Mouse (Mus musculus): ENCODE measurements at regions not wholly inside any gene's neighbourhood (a gene's known extent, or its start where the extent isn't known, plus 50 kb on each side); places are given as distances from the start of the nearest gene placed in this dataset.
"Not testable (repeated sequence)": the region's sequence is repeated elsewhere in the genome, so short reads cannot be mapped to it uniquely, and the experiment has no call there.

DNA sequence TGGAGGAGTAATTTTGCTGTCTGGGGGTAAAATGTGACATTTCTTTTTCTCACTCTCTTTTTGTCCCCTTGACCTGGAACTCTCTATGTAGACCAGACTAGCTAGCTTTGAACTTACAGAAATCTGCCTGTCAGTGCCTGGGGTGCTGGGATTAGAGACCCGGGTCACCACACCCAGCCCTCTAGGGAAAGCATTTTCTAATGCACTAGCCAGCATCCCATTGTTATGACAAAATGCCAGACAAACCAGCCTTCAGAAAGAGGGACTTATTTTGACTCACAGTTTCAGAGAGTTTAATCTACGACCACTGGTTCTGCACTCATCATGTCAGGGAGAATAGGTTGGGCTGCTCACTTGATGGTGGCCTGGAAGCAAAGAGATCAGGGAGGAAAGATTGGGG, 240.4 kb downstream of the Enc1 start:
- DNase-seq (ENCODE audit: low read depth): no peak
- TF ChIP-seq CTCF (IDR thresholded peaks at IDR 0.05; ENCODE audit: borderline replicate concordance, extremely low read depth, insufficient read depth, insufficient read length) (no peak), POLR2A (IDR thresholded peaks at IDR 0.05; ENCODE audit: borderline replicate concordance, extremely low read depth, insufficient read depth, insufficient read length, poor library complexity, severe bottlenecking) (no peak)

DNA sequence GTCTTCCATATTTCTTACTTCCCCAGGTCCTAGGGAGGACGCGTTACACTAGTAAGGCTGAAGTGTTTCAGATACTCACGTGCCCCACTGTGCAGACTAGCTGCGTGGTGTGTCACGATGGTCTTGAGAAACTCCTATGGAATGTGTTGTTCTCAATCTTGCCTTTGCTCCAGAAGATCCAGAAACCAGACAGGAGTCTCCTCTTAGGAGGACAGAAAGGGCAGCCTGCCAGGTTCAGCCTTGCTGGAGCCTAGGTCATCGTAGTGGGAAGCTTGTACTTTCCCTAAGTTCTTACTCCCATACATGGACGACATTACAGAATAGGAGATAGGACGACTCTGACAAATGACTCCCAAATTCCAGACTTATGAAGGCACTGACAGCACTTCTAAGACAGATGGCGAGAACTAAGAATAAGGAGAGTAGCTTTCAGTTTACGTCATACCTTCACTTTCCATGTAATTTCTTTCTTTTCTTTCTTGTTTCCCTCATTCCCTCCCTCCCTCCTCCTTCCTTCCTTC, 238.2 kb downstream of the Enc1 start:
- TF ChIP-seq CTCF (IDR thresholded peaks at IDR 0.05; ENCODE audit: borderline replicate concordance, extremely low read depth, insufficient read depth, insufficient read length) (no peak), POLR2A (IDR thresholded peaks at IDR 0.05; ENCODE audit: borderline replicate concordance, extremely low read depth, insufficient read depth, insufficient read length, poor library complexity, severe bottlenecking) (no peak)
- DNase-seq (ENCODE audit: low read depth): no peak

DNA sequence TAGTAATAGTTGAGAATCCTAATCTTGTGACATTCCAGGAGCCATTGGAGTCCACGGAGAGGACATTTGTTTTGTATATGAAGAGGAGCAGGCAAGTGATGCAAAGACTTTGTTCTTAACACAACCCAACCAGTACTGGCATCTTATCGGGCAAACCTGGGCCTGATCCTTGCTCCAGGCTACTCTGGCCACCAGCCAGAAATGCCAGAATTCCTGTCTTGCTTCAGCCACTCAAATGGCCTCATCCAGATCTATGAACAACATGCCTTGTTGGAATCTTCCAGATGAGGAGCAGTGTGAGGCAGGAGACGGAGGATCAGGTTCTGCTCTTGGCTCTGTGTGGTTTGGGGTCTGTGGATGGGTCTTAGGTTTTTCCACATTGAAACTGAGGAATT, 233.1 kb downstream of the Enc1 start:
- no peak for TF ChIP-seq CTCF (IDR thresholded peaks at IDR 0.05; ENCODE audit: borderline replicate concordance, extremely low read depth, insufficient read depth, insufficient read length)
- no peak for TF ChIP-seq POLR2A (IDR thresholded peaks at IDR 0.05; ENCODE audit: borderline replicate concordance, extremely low read depth, insufficient read depth, insufficient read length, poor library complexity, severe bottlenecking)

DNA sequence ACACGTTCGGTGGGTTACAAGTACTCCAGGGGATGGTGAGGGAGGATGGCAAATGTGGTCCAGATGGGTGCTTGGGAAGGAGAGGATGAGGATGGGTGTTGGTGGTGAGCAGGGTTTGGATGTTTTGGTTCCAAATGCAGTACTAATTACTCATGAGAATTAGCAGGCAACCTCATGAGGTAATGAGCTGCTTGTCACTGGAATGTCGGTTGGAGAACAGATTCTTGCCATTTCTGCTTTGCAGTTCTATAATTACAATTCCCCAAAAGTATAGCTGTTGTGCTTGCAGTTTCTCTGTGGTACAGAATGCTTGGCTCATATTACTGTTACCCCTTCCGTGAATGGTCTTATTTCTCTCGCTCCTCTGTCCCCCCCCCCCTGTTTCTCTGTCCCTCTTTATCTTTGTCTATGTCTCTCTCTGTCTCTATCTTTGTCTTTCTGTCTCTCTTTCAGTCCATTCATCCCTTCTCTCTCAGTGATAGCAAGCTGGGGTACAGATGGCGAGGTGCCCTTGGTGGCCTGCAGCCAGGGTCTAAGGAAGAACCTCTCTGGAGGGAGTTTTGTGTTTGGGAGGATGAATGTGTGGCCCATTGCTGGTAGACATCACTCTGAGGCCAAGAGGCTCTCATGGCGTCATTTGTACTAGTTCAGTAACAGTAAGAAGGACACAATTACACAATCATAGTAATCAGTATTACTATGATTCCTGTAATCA, 232.5 kb downstream of the Enc1 start:
- no peak for TF ChIP-seq POLR2A (IDR thresholded peaks at IDR 0.05; ENCODE audit: borderline replicate concordance, extremely low read depth, insufficient read depth, insufficient read length, poor library complexity, severe bottlenecking)
- TF ChIP-seq CTCF (IDR thresholded peaks at IDR 0.05; ENCODE audit: borderline replicate concordance, extremely low read depth, insufficient read depth, insufficient read length): no peak
- no peak for DNase-seq (ENCODE audit: low read depth)

More for the DNA sequence above, 233.1 kb downstream of the Enc1 start:
- no peak for DNase-seq (ENCODE audit: low read depth)

DNA sequence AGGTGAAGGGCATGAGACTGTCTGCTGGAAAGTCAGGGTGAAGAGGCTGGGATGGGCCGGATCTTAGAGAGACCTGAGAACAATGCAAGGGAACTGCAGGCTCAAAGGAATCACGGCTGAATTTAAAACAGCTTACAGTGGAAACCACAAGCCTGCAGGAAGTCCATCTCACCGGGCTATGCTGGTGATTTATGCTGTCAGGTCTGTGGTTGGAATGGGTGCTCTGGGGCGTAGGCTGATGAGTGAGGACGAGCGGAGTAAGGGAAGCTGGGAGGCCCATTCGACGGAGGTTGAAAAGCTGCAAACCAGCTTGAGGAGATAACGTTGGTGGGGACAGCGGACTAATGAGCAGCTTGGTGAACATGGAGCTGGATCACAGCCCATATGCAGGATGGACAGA, 229.1 kb downstream of the Enc1 start:
- TF ChIP-seq CTCF (IDR thresholded peaks at IDR 0.05; ENCODE audit: borderline replicate concordance, extremely low read depth, insufficient read depth, insufficient read length) (no peak), POLR2A (IDR thresholded peaks at IDR 0.05; ENCODE audit: borderline replicate concordance, extremely low read depth, insufficient read depth, insufficient read length, poor library complexity, severe bottlenecking) (no peak)
- no peak for DNase-seq (ENCODE audit: low read depth)

DNA sequence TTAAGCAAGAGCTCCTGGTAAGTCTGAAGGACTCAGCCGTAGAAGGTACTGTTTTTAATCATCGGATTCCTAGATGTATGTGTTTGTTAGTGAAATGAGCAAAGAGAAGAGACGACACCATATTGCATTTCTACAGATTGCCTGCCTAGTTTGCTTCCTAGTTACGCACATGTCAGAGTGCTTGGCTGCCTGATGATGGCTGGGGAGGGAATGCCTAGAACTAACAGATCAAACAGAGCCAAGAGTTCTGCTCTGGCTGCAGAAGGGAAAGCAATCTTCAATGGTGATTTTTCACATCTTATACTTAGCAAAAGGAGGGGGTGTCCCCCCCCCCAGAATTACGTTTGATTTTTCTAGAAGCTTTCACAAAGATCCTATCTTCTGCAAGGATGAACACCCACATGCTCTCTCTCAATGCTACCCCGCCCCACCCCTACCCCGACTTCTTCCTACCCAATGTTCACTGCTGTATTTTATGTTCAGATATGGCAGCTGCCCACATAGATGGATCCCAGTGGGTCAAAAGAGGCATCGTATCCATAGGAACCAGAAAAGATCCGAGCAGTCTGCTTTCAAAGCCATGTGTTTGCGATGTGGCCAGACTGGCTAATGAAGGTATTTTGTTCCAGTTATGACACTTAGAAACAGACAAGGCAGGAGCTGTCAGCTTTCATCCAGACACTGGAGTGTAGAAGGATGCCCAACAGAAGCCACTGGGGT, 228.1 kb downstream of the Enc1 start:
- DNase-seq (ENCODE audit: low read depth): peak; percentile 78
- TF ChIP-seq CTCF (IDR thresholded peaks at IDR 0.05; ENCODE audit: borderline replicate concordance, extremely low read depth, insufficient read depth, insufficient read length): no peak
- no peak for TF ChIP-seq POLR2A (IDR thresholded peaks at IDR 0.05; ENCODE audit: borderline replicate concordance, extremely low read depth, insufficient read depth, insufficient read length, poor library complexity, severe bottlenecking)

DNA sequence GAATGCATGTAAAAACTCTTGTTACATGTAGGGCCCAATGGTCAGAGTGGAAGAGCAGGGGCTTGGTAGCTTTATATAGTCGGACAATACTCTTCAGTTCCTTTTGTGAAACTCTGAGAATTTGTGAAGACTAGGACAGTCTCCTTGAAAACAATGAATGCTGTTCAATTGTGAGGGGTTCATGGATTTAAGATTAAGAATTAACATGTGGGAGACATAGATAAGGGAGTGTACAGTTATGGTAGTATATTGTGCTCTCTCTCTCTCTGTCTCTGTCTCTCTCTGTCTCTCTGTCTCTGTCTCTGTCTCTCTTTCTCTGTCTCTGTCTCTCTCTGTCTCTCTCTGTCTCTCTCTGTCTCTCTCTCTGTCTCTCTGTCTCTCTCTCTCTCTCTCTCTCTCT, 225.7 kb downstream of the Enc1 start:
- not testable (repeated sequence) for DNase-seq (ENCODE audit: low read depth)

DNA sequence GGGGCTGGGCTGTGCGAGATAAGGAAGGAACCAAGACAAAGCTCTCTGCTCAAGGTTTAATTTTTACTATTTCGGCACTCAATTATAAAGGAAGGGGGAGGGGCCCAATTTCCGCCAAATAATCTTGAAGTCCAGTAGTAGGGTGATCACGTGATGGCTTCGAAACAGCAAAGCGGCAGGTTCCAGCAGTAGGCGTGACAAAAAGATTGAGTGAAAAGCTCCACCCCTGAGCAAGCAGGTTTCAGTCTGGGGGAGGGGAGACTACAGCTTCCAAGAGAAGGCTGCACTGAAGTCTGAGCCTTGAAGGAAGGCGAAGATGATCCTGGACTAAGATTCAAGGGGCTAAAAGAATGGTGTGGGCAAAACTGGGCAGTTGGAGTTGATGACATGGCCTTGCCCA, 222.9 kb downstream of the Enc1 start:
- no peak for DNase-seq (ENCODE audit: low read depth)
- TF ChIP-seq POLR2A (IDR thresholded peaks at IDR 0.05; ENCODE audit: borderline replicate concordance, extremely low read depth, insufficient read depth, insufficient read length, poor library complexity, severe bottlenecking) (no peak), CTCF (IDR thresholded peaks at IDR 0.05; ENCODE audit: borderline replicate concordance, extremely low read depth, insufficient read depth, insufficient read length) (no peak)

DNA sequence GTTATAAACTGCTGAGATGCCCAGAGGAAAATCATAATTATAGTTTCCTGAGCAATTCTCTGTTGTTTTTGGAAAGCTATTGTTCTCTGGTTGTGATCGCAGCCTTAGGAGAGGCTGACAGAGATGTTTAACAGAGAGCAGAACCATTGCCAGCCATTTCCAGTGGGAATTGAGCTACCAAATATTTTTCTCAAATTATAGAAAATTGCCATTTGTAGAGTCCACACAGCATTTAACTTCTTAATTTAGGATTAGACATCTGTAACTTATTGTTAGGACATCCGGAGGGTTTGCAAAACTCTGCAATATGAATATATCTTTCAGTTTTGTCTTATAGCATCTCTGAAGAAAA, 222.0 kb downstream of the Enc1 start:
- no peak for DNase-seq (ENCODE audit: low read depth)

DNA sequence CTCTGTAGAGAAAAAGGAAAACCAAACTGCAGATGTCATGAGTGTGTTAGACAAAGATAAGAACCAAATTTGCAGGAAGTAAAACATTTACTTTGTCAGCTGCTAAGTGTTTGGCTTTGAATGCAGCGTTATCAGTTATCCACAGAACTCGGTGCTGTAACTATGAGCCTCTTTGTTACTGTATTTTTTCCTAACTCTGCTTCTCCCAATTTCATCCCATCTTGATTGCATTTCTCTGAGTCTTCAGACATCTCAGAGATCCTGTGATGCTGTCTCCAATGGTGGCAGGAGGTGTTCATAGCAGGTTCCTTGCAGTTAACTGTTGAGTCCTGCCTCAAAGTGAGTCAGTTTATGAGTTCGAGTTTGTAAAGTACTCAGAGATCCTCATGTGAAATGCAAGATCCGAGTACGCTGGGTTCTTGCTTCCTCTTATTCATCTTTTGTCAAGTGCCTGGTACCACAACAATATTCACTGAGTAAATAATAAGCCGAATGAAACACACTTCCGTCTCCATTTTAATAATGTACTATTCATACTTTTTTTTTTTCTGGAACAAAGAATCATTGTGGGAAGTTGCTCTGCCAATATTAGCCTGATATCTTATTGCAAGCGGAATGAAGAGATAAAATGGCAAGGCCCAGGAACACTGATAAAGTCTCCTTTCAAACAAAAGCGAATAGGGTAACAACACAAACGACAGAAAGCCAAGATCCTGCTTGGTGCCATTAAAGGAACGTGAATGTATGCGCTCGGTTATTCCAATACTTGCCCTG, 221.4 kb downstream of the Enc1 start:
- TF ChIP-seq POLR2A (IDR thresholded peaks at IDR 0.05; ENCODE audit: borderline replicate concordance, extremely low read depth, insufficient read depth, insufficient read length, poor library complexity, severe bottlenecking) (no peak), CTCF (IDR thresholded peaks at IDR 0.05; ENCODE audit: borderline replicate concordance, extremely low read depth, insufficient read depth, insufficient read length) (no peak)
- DNase-seq (ENCODE audit: low read depth): no peak

More for the DNA sequence above, 222.0 kb downstream of the Enc1 start:
- TF ChIP-seq CTCF (IDR thresholded peaks at IDR 0.05; ENCODE audit: borderline replicate concordance, extremely low read depth, insufficient read depth, insufficient read length) (no peak), POLR2A (IDR thresholded peaks at IDR 0.05; ENCODE audit: borderline replicate concordance, extremely low read depth, insufficient read depth, insufficient read length, poor library complexity, severe bottlenecking) (no peak)

DNA sequence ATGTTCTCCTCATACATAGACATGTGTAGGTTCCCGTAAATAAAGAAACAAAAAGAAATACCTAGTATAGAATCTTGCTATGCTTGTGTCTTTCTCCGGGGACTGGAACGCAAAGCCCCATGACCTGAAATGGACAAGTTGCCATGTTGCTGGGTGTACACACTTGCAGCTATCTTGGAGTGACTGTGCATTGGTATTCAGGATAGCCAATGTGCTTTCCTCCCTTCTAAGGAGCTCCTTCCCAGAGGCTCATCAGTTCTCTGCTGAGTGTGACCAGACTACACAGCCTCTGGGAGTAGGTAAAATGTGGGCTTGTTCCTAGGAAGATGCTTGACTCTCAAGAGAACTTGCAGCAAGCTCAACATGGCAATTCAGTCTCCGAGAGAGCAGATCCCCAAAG, 220.3 kb downstream of the Enc1 start:
- no peak for DNase-seq (ENCODE audit: low read depth)
- no peak for TF ChIP-seq CTCF (IDR thresholded peaks at IDR 0.05; ENCODE audit: borderline replicate concordance, extremely low read depth, insufficient read depth, insufficient read length)
- TF ChIP-seq POLR2A (IDR thresholded peaks at IDR 0.05; ENCODE audit: borderline replicate concordance, extremely low read depth, insufficient read depth, insufficient read length, poor library complexity, severe bottlenecking): no peak
